Mouse (Mus musculus) cerebellum, adult 2 months (tissue): Measurements from ENCODE around the gene Msmp.

Experiments
- CTCF ChIP-seq: fragments of 200-500 bp; IDR thresholded peaks from 2 replicates; pipeline ENCODE4 v1.5.1; 2011; ENCODE audit warnings: low read depth, mild to moderate bottlenecking, control low read depth, low read length, moderate library complexity, borderline replicate concordance; ENCODE audit not compliant: insufficient read depth
- POLR2A ChIP-seq: fragments of 200-500 bp; IDR thresholded peaks from 2 replicates; pipeline ENCODE4 v1.6.1; 2011; ENCODE audit warnings: low read length, control low read depth, borderline replicate concordance; ENCODE audit not compliant: insufficient read depth

- TF ChIP-seq CTCF (no peak), POLR2A (no peak)
Measured at GRCm38 (mm10) chr4:43629106-43629817, 45.0 kb upstream of the Msmp start.
